Mouse (Mus musculus) brain, embryonic 18.5 days (tissue): ENCODE data around the gene Socs3.

Experiments used
- DNase-seq: peaks from one replicate; pipeline ENCODE4 v3.0.0-alpha.2; 2012; ENCODE audit warnings: low read depth, low spot score

The Socs3 gene

DNA sequence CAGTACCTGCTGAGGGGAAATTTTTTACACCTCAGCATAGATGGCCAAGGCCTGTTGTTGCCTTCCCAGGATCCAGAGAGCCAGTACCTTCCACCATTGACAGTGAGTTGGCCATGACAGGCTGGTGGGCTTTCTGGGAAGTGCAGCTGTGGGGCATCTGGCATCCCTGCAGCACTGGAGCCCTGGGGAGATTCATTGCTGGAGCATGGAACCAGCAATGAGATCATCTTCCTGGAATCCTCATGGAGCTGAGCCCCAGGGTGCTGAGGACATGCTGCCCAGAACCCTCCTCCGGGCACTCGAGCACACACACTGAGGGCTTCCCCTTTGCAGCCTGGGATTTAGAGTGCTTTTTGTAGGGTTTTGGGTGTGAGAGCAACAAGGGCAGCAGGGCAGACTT is 25.4 kb upstream of the Socs3 start:
- DNase-seq: no peak

DNA sequence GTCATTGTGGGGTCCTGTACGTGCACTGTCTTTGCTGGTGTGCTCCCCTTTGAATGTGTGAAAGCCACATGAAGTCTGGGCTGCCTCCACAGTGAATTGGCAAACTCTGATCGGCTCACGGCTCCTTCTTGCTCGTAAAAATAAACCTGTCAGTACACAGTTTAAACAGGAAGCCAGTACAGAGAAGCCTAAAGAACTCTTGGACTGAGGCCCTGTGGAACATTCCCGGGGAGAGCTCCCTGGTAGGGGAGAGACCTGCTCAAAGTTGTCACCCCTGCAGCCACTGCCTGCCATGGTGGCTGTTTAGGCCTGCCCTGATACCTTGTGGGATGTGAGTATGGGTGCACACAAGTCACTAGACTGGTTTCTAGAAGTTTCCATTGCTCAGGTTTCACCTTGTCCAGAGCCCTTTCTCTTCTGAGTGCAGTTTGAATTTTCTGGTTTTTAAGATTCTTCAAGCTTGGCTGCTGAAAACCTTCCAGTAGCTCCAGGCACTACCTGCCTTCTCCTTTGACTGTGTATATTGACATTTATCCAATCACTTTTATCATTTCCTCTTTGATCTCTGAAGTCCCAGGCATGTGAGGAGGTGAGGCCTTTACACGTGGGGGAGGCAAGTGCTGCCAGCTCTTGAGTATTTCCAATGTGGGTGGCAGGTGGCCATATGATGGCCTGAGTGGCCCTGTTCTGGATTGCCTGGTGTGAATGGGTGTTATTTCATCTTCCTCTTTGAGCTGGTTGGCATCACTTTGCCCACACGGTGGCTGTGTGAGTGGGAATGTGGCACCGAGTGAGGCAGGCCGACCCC is 24.6 kb upstream of the Socs3 start:
- DNase-seq: no peak

DNA sequence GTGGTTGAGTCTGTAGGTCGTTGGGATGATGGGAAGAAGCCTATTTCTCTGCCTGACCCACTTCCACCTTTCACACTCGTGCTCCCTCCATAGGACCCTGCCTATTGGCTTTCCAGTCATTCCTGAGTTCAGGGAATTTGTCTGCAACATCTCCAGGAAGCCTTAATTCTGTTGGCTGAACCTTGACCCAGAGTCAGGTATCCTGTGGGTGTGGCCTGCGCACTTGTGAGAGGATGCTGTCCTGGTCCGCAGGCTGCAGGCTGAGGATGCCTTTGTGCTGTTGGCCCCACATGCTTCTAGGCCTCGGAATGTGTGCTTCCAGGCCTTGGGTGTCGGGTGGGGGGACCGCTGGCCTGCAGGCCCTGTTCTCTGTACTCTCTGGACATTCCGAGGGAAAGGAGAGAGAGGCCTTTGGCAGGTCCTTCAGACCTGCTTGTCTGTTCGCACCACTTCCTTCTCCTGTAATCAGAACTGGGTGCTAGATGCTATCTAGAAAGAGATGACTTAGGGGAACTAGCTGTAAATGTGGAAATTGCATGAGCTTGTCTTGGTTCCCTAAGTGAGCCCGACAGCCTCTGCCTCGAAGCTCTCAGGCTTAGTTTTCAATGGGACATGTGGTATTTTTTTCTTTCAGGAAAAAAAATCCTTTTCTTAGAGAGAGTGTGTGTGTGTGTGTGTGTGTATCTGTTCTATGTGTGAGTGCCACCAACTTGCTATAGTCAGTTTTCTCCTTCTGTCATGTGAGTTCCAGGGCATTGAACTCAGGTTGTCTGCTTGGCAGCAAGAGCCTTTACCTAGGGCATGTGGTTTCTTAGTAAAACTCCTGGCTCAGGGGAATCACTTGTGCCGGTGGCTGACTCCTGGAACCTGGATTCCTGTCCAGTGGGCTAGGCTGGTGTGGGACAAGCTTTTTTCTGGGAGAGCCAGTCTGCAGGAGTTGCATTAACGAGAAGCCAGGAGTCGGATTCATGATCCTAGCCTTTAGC is 23.6 kb upstream of the Socs3 start:
- no peak for DNase-seq

DNA sequence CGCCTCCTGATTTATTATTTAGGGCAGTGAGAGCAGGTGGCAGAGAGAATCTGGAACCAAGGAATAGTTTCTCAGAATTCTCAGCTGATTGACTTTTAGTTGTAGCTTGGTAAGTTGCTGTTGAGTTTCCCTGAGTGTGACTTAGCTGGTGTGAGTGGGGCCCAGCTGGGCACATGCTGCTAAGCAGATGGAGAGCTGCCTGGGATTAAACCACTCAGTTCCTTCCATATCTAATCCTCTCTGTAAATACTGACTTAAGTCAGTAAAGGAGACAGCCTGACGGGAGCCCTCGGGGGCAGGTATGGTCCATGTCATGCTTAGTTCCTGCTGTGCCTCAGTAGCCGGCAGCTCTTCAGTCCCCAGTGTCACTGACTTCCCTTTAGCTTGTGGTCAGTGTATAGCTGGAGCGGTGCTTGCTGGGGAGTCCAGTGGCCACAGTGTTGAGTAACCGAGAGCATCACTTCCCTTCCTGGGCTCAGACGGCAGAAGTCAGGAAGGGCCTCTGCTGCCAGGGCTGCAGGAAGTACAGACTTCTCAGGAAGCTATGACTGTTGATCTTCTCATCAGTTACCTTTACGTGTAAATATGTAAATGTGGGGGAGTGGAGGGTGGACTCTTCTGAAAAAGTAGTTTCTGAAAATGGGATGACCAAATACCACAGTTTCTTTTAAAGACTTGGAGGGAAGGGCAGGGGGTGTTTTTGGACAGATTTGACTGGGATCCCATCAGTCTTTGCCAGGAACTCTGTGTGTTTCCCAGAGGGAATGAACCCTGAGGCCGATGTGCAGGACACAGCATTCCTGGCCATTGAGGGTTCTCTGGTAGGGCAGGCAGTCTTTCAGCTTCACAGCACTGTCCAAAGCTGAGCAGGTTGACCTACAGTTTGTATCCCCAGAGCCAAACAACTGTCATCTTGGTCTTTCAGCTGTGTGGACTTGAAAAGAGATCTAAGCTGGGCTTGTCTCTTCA is 21.9 kb upstream of the Socs3 start:
- no peak for DNase-seq

DNA sequence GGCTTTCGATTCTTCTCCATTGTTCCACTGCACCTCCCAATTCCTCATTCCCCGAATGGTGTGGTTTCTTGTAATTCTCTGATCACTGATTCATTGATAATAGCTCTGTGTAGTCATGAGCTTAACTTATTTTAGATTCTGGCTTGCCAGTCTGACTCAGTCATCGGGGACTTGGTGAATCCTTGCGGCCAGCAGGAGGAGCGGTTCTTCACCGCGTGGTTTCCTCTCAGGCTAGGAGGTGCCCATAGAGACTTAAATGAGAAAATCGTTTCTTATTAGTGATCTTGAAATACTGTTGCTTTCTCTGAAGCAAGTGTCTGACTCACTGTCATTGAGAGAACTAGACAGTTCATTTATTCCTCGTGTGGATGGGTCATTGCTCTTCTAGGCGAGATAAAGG is 20.1 kb upstream of the Socs3 start:
- DNase-seq: no peak

DNA sequence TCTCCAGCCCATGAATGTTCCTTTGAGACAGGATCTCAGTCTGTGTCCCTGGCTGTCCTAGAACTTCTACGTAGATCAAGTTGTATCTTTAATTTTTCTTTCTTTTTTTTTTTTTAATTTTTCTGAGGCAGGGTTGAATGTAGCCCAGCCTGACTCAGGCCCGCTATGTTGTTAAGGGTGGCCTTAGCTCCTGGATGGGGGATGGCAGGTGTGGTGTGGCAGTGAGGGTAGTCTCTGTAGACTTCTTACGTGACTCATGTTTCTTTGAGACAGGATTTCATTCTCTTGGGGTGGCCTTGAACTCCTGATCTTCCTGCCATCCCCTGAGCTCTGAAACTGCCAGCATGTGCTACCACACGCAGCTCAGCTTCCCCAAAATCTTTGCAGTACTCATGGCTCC is 19.4 kb upstream of the Socs3 start:
- no peak for DNase-seq

DNA sequence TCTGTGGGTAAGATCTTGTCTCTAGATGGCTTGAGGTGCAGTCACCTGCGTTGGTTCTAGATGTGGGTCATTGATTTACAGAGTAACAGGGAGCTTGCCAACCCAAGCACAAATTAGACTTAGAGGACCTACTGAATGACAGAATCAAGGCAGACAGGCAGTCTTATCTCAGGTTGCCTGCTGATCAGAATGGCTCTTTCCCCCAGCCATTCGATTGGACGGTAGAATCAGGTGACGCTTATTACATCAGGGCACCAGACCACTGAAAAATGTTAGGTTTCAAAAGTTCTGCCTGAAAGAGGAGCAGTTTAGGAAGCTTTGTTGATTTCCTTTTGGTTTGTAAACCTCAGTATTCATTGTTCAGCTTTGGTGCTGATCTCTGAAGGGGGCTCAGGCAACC is 18.1 kb upstream of the Socs3 start:
- no peak for DNase-seq

DNA sequence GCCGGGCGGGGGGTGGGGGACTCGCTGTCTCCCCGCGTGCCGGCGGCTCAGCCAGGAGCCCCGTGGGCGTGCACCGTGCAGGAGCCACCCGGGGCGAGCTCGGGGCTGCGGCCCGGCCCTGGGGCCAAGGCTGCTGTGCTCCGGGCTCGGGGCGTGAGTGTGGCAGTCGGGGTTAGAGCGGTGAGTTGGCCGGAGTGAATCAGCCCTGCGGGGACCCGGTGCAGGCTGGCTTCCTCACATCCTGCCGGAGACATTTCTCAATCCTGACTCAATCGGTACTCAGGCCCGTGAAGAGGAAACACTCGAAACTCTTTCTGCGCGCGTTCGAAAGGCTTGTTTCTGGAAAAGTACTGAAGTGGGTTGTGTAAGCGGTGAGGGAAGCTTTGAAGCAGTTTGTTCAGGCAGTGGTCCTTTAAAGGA is 17.2 kb upstream of the Socs3 start:
- no peak for DNase-seq

DNA sequence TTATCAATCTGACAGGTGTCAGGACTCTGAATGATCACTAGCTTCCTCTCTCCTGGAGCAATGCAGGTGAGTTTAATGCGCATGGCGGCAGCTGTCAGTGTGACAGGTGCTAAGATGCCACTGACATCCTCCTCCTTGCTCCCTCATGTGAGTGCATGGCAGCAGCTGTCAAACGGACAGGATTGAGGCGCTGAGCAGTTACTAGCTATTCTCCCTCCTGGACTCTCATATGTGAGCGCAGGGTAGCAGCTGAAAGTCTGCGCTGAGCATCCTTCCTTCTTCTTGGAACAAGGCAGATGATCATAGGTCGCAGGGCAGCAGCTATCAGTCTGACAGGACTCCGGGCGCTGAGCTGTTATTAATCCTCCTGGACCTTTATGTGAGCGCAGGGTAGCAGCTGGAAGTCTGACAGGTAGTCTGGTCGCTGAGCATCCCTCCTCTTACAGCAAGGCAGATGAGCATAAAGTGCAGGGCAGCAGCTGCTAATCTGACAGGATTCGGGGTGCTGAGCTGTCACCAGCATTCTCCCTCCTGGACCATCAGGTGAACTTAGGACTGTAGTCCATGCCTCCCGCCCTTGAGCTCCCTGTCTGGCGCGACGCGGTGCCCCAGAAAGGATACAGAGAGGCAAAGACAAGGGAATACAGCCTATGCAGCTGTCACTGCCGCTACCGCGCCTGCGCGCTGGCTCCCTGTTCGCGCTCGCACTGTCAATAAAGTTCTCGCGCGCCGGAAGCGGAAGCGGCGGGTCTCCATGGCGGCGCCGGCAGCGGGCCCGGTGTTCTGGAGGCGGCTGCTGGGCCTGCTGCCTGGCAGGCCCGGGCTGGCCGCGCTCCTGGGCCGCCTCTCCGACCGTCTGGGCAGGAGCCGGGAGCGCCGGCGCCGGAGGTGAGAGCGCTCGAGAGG is 16.5 kb upstream of the Socs3 start, which contains the start of gene Pgs1:
Pgs1 (plus strand) TSS at position 167 of the 906 bp plus-strand sequence.
- DNase-seq: peak; percentile 81

DNA sequence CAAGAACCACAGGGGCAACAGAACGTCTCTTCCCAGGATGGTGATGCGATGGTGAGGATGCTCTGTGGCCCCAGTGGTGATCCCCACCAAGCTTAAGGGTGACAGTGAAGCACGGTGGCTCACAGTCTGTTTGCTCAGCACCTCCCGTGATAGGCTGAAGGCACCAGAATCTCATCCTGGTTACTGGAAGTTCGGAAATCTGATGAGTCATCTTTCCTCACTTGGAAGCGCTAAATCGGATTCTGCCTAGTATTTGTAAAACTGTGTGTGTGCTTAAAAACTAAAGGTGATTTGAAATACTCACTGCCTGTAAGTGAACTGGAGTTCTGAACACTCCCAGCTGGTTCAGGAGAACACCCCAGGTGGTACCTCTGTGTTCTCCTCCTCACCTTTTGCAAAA is 13.9 kb upstream of the Socs3 start:
- DNase-seq: no peak

DNA sequence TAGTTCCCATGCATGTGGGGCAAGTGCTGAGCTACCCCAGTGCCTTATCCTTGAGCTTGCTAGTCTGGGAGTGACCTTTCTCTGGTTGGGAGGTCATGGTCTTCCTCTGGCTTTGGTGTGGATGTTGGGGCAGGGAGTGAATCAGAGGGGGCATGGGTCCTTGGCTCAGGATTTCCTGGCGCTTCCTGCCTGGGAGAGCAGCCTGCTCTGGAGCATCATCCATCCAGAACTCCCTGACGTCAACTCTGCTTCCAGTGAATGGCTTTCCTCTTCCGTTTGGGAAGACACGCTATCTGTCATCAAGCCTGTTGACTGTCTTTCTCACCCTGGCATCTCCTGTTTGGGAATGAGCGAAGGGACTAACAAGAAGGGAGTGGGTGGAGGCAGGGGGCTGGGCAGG is 12.6 kb upstream of the Socs3 start:
- DNase-seq: no peak

DNA sequence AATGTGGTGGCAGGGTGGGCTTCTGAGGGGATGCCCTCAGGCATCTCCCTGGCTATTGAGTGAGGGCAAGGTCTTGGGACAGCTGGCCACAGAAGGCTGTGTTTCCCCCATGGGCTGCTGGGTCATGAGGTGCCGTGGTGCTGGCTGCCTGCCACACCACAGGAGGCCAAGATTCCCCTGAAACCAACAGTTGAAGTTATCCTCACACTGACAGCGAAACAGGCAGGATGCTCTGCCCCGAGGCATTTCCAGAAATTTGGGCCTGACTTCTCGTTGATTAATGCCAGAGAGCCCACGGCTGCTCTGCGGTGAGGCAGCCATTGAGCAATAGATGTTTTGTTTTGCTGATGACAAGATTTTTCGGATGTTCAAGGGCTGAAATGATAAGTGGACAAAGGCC is 9.5 kb upstream of the Socs3 start:
- no peak for DNase-seq

DNA sequence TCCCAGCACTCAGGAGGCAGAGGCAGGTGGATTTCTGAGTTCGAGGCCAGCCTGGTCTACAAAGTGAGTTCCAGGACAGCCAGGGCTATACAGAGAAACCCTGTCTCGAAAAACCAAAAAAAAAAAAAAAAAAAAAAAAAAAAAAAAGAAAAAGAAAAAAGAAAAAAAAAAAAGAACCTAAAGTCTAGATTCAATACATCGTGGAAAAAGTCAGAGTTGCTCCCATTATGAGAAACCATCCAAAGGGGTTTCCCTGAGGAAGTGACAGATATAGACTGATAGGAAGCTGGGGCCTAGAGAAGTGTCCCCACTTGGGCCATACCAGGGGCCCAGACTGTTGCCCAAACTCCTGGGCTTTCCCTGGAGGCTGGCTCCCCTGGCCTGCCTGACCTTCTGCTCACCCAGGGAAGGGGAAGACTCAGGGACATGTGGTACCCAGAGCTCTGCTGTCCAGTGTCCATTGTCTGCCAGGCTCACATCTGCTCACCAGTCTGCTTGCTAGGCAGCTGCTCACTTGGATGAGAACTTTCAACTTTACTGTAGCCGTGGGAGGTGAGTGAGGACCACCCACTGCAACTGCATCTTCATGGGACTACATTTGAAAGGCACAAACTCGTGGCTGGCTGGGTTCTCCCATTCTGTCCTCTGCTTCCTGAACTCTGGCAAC is 8.0 kb upstream of the Socs3 start:
- no peak for DNase-seq

DNA sequence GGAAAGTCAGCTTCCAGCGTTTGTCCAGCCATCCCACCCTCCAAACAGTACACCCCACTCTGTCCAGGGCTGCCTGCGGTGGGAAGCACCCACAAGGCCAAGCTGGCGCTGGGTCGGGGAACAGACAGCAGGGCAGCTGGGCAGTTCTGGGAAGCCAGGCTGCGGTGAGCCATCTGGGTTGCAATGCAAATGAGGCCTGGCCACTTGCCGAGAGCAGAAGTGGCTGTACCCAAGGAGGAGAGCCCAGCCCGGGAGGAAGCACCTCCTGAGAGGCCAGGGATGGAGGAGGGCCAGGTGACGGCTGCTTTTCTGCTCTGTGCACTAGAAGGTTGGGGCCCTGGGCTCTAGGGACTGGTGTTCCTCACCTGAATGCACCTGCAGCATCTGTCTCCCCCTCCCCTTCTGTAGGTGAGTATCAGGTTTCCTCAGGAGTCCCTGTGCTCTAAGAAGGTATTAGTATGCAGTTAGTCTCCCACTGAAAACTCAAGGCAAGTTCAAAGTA is 6.3 kb upstream of the Socs3 start:
- no peak for DNase-seq

DNA sequence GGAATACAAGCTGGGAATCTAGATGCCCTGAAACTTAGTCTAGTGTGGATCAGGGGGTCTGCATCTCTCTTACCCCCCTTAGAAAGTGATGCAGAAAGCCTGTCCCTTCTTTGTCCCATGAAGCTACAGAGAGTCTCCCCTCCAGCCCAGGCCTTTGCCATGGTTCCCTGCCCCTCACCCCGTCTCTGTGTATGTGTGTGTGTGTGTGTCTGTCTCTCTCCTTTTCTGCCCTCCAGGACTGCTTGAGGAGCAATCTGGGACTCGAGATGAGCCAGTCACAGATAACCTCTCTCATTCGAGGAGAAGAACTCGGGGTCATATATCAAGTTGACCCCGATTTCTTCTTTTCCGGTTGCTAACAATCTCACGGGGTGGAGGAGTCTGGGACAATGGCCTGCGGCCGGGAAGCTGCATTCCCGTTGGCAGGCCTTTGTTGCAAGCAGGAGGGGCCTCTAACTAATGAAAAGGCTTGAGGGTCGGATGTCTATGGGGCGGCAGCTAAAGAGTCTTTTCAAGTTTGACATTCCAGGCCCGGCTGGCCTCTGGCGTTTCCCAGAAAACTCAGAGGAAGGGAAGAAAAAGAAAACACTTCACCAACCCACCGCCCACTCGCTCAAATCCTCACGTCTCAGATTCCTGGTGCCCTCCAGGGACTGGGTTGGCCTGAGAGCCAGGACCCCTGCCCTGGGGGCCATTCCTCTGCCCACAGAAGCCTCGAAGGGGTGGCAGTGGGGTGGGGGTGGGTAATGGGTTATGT is 5.5 kb upstream of the Socs3 start:
- DNase-seq: no peak

DNA sequence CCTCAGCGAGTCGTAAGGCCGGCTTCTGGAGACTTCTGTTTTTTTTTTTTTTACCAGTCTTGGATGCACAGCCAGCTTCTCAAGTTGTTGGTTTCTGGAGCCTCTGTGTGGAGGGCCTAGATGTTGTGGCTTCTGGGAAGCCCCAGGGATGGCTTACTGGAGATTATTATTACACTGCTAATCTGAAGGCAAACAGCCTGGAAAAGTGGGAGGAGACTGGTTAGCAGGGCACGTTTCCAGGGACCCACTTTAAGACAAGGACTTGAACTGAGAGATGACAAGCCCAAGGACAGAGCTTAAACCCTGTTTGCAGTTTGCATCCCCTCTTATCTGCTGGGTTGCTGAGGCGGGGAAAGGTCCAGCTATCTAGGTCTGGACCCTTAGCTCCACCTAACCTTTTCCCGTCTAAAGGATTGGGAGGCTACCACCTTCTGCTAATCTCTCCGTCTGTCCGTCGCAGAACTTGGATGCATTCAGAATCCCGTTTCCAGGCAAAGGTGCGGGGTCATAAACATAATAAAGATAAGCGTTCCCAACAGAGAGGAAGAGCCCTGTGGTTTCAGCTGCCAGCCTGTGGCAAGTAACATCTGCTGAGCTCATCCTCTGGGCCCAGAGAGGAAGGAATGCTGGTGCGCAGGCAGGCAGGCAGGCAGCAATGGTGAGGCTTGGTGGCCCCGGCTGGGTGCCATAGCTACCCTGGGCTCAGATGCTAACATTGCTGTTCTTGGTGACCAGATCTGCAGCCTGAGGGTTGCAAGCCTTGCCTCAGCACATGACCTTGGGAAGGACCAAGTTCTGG is 4.7 kb upstream of the Socs3 start:
- DNase-seq: no peak

DNA sequence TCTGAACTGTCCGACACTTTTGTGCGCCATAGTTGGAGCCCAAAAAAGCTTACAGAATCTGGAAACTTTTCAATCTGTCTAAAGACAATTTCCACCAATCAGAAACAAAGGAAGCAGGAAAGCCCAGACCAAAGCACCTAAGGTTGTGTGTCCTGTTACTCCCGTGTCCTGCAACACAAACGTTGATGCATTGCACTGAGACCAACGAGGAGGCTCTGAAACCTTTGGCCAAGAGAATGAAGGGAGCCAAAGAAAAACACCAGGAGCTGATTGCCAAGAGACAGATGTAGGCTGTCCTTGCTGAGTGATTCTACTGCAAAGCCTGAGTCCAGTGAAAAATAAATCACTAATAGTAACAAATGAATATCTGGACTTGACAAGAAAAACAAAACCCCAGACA is 3.7 kb upstream of the Socs3 start:
- DNase-seq: no peak
